In the genomic region with DNA sequence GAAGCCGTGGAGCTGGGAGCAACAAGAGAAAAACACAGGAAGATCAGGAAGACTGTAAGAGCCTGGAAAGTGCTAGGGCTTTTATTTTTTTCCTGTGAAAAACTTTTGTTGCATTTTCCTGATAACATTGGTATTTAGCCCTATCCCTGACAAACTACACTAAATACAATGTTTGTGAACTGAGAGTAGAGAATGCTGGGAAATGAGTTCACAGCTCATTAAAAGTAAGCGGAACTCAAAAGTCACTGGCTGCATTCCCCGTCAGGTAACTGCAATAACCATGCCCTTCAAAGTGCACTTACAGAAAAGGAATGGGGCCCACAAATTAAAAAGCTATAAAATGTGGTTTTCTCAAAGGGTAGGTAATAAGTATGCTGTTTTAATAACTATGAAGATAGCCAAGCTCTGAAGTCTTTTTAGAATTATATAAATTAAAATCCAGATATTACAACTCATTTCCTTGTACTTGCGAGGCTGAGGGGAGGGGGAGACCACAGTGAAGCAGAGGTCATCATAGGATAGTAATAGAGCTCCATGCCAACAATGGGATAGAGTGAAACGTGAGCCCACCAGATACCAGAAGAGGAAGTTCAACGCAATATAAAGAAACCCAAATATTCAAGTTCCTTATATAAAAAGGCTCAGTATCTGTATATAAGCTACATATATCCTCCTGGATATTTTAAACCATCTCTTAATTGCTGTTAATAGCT, we compare ENCODE assay signal across 37 mouse cellular contexts. TPM values are rescaled to one million over a fixed set of nuclear protein-coding genes. Genes with fewer than 3 reads are reported as not detected.
A peak's percentile ranks its signal among the peaks of the same experiment; 100 is the strongest.
DNase-seq lines count a peak whose midpoint lies in the region; ATAC-seq and TF ChIP-seq lines count a peak whose summit lies in the region.
"Had no signal": no experiment of that assay in that cellular context is flagged by ENCODE, and none has a peak within 500 bp of the region (broad histone marks: within the 10 kb centered on the region; RNA-seq: fewer than 3 reads in every experiment).

No protein-coding gene starts in this region.

- intact Hi-C loops in heart, postnatal 10 days (cut with DNase I): no loop called here

- no peak for TF ChIP-seq POLR2A in MEL (IDR thresholded peaks at IDR 0.05; ENCODE audit: control insufficient read depth in 1 of 2, insufficient read depth in 1 of 2, low read depth in 1 of 2, low read length in 2 of 2, poor library complexity in 1 of 2)

- H3K36me3 ChIP-seq in heart, postnatal 0 days (replicated peaks; ENCODE audit: control insufficient read depth, insufficient read depth, low read length): no peaks in the 10 kb centered on the region
- peaks cover 38% of the 10 kb centered on the region for H3K36me3 ChIP-seq in kidney, embryonic 15.5 days
- H3K36me3 ChIP-seq in MEL (ENCODE audit: control insufficient read depth in 1 of 2, insufficient read depth in 2 of 2, low read length in 2 of 2): peaks cover 34 to 85% of the 10 kb centered on the region in 2 experiments

- H3K9me3 ChIP-seq in heart, postnatal 0 days (replicated peaks; ENCODE audit: control insufficient read depth, low read length): no peaks in the 10 kb centered on the region
- no peaks in the 10 kb centered on the region for H3K9me3 ChIP-seq in kidney, embryonic 15.5 days (replicated peaks)
- H3K9me3 ChIP-seq in MEL (replicated peaks; ENCODE audit: insufficient read depth, low read length): no peaks in the 10 kb centered on the region
- H3K9me3 ChIP-seq: embryonic facial prominence, embryonic 10.5 days; embryonic facial prominence, embryonic 13.5 days; forebrain, embryonic 13.5 days; heart, embryonic 10.5 days; heart, embryonic 13.5 days; hindbrain, embryonic 10.5 days had no signal

- no peak for TF ChIP-seq EP300 in heart, postnatal 0 days (IDR thresholded peaks at IDR 0.05; ENCODE audit: low read depth)
- peak; percentile 82 to 85 for TF ChIP-seq EP300 in MEL (IDR thresholded peaks at IDR 0.05; ENCODE audit: low read depth in 1 of 2, low read length in 2 of 2)

- no peak for TF ChIP-seq CTCF in heart, postnatal 0 days (IDR thresholded peaks at IDR 0.05; ENCODE audit: low read depth)
- TF ChIP-seq CTCF in MEL (IDR thresholded peaks at IDR 0.05 in 2 of 3, conservative IDR thresholded peaks at IDR 0.05 in 1 of 3; ENCODE audit: control insufficient read depth in 1 of 3, insufficient read depth in 1 of 3, low read depth in 2 of 3, low read length in 3 of 3, poor library complexity in 1 of 3, severe bottlenecking in 1 of 3): no peak

- no peak overlapping the region for H3K4me3 ChIP-seq in heart, postnatal 0 days (ENCODE audit: low read depth, low read length)
- no peak overlapping the region for H3K4me3 ChIP-seq in kidney, embryonic 15.5 days (replicated peaks)
- H3K4me3 ChIP-seq in MEL (ENCODE audit: control insufficient read depth in 1 of 2, insufficient read depth in 1 of 2, low read depth in 2 of 2, low read length in 2 of 2): peak overlapping the region in 1 of 2 experiments; percentile 0; a peak in 1 of 4 replicates
- H3K4me3 ChIP-seq: embryonic facial prominence, embryonic 10.5 days; embryonic facial prominence, embryonic 13.5 days; erythroblast, embryonic 14.5 days; forebrain, embryonic 10.5 days; forebrain, embryonic 13.5 days; heart, adult 2 months; heart, embryonic 10.5 days; heart, embryonic 13.5 days; hindbrain, embryonic 10.5 days had no signal

- H3K27ac ChIP-seq in heart, postnatal 0 days (ENCODE audit: low read depth): 0 out of 2 replicates have a peak overlapping the region, but pooled peaks have one; percentile 4
- no peak overlapping the region for H3K27ac ChIP-seq in kidney, embryonic 15.5 days
- H3K27ac ChIP-seq in MEL (ENCODE audit: control insufficient read depth, low read depth, low read length): peak overlapping the region; percentile 77
- H3K27ac ChIP-seq: embryonic facial prominence, embryonic 10.5 days; embryonic facial prominence, embryonic 13.5 days; forebrain, embryonic 10.5 days; forebrain, embryonic 13.5 days; heart, adult 2 months; heart, embryonic 10.5 days; heart, embryonic 13.5 days; hindbrain, embryonic 10.5 days; hindbrain, embryonic 14.5 days; hindbrain, postnatal 0 days had no signal

- TF ChIP-seq RAD21 in MEL (IDR thresholded peaks at IDR 0.05; ENCODE audit: low read depth, low read length): no peak

- H3K79me2 ChIP-seq in MEL (ENCODE audit: control insufficient read depth, insufficient read depth, low read length, poor library complexity): peaks cover 85% of the 10 kb centered on the region

- H3K4me1 ChIP-seq in heart, postnatal 0 days (ENCODE audit: control insufficient read depth, insufficient read depth): peaks cover 40% of the 10 kb centered on the region
- H3K4me1 ChIP-seq in kidney, embryonic 15.5 days: peaks cover 31% of the 10 kb centered on the region
- peaks cover 49 to 54% of the 10 kb centered on the region in 2 experiments for H3K4me1 ChIP-seq in MEL (ENCODE audit: control insufficient read depth in 1 of 2, insufficient read depth in 2 of 2, low read length in 2 of 2)

- ATAC-seq in heart, postnatal 0 days (ENCODE audit: insufficient read depth, low read depth): no peak
- ATAC-seq in kidney, embryonic 15.5 days (replicated peaks; ENCODE audit: low FRiP score): no peak
- ATAC-seq in granulocyte monocyte progenitor cell, adult 5-6 weeks (replicated peaks; ENCODE audit: poor library complexity, severe bottlenecking): peak; percentile 67
- ATAC-seq: CD4-positive, CD25-positive, alpha-beta regulatory T cell, adult 4 months; forebrain, embryonic 13.5 days; forebrain, embryonic 16.5 days; hindbrain, postnatal 0 days; inflammation-experienced regulatory T-cells, adult 6 months; intestine, embryonic 16.5 days; Patski had no signal

- no peak overlapping the region for H3K9ac ChIP-seq in heart, postnatal 0 days (replicated peaks; ENCODE audit: low read depth, low read length)
- H3K9ac ChIP-seq in kidney, embryonic 15.5 days: no peak overlapping the region
- peak overlapping the region; percentile 40 for H3K9ac ChIP-seq in MEL (ENCODE audit: control insufficient read depth, low read depth, low read length, poor library complexity, severe bottlenecking)
- H3K9ac ChIP-seq: embryonic facial prominence, embryonic 13.5 days; forebrain, embryonic 13.5 days; heart, embryonic 13.5 days; hindbrain, embryonic 14.5 days had no signal

- no peaks in the 10 kb centered on the region for H3K27me3 ChIP-seq in heart, postnatal 0 days (ENCODE audit: control insufficient read depth, insufficient read depth, low read length)
- H3K27me3 ChIP-seq in kidney, embryonic 15.5 days: no peaks in the 10 kb centered on the region
- H3K27me3 ChIP-seq in MEL (ENCODE audit: control insufficient read depth in 1 of 2, insufficient read depth in 2 of 2, low read length in 2 of 2): no peaks in the 10 kb centered on the region
- H3K27me3 ChIP-seq: embryonic facial prominence, embryonic 13.5 days; forebrain, embryonic 13.5 days; heart, embryonic 13.5 days; Patski had no signal

- H3K4me2 ChIP-seq in heart, postnatal 0 days (ENCODE audit: low read depth, low read length): no peak overlapping the region
- no peak overlapping the region for H3K4me2 ChIP-seq in kidney, embryonic 15.5 days
- H3K4me2 ChIP-seq: embryonic facial prominence, embryonic 13.5 days; forebrain, embryonic 13.5 days; heart, embryonic 13.5 days; hindbrain, embryonic 14.5 days had no signal

- no peak for DNase-seq in heart, postnatal 0 days (ENCODE audit: low spot score)
- no peak for DNase-seq in heart, postnatal 10 days
- DNase-seq in kidney, adult 9 months: peak; percentile 53
- peak; percentile 89 for DNase-seq in MEL (ENCODE audit: low read depth, low spot score)
- no peak for DNase-seq in adrenal gland, postnatal 36 days
- DNase-seq: adrenal gland, postnatal 10 days; cerebellum, adult 11 months; cerebellum, adult 2 months; cerebellum, adult 9-11 months; cerebellum, postnatal 25 days; embryo, embryonic 11 days; gastrocnemius, postnatal 25 days; heart, adult 2 months; heart, postnatal 36 days had no signal

- 56% methylated on average over 6 of the region's 6 CpGs for WGBS in heart, postnatal 0 days
- 50% methylated on average over 6 of the region's 6 CpGs for WGBS in kidney, embryonic 15.5 days

RNA-seq across cellular contexts. Expression of a gene that starts 6.0 kb away (rescaled TPM):
- total RNA-seq in heart, postnatal 0 days (2014; rRNA removed; ENCODE audit: low replicate concordance): 173 and 191 TPM in 2 replicates
- 168 and 171 TPM in 2 replicates for polyA plus RNA-seq in heart, postnatal 0 days (2015; fragmentation: Nextera tagmentation; extraction: Ambion mirVana)
- 100 to 1,000 TPM; 166 to 168 TPM for total RNA-seq in heart, postnatal 10 days (2021)
- polyA plus RNA-seq in kidney, embryonic 15.5 days (2015; fragmentation: Nextera tagmentation; extraction: Ambion mirVana): 316 and 330 TPM in 2 replicates
- total RNA-seq in MEL (2012; rRNA removed): 434 TPM in 2 replicates
- polyA plus RNA-seq in MEL (2012; ENCODE audit: insufficient read depth in 1 of 2, insufficient read length in 2 of 2, low read depth in 1 of 2, low replicate concordance in 2 of 2, missing spikeins in 1 of 2): 100 to 1,000 TPM; 222 to 266 TPM
- total RNA-seq in granulocyte monocyte progenitor cell, adult 5-6 weeks (2014; fragmentation: Nextera tagmentation): 266 and 303 TPM in 2 replicates
- total RNA-seq in granulocyte monocyte progenitor cell, adult 5-6 weeks (2017): 463 and 482 TPM in 2 replicates
- 100 to 1,000 TPM; 174 to 239 TPM for total RNA-seq in adrenal gland, postnatal 36 days (2021)

RNA-seq across cellular contexts. Expression of a gene that starts 6.3 kb away (rescaled TPM):
- 15.7 and 16.2 TPM in 2 replicates for total RNA-seq in heart, postnatal 0 days (2014; rRNA removed; ENCODE audit: low replicate concordance)
- polyA plus RNA-seq in heart, postnatal 0 days (2015; fragmentation: Nextera tagmentation; extraction: Ambion mirVana): 20.2 and 24.2 TPM in 2 replicates
- 10 to 100 TPM; 14.6 to 15.9 TPM for total RNA-seq in heart, postnatal 10 days (2021)
- polyA plus RNA-seq in kidney, embryonic 15.5 days (2015; fragmentation: Nextera tagmentation; extraction: Ambion mirVana): 40.1 and 43.6 TPM in 2 replicates
- total RNA-seq in MEL (2012; rRNA removed): 153 and 180 TPM in 2 replicates
- 100 to 1,000 TPM; 103 to 110 TPM for polyA plus RNA-seq in MEL (2012; ENCODE audit: insufficient read depth in 1 of 2, insufficient read length in 2 of 2, low read depth in 1 of 2, low replicate concordance in 2 of 2, missing spikeins in 1 of 2)
- total RNA-seq in granulocyte monocyte progenitor cell, adult 5-6 weeks (2014; fragmentation: Nextera tagmentation): 45.5 and 46.1 TPM in 2 replicates
- 73.6 and 87.8 TPM in 2 replicates for total RNA-seq in granulocyte monocyte progenitor cell, adult 5-6 weeks (2017)
- total RNA-seq in adrenal gland, postnatal 36 days (2021): 10 to 100 TPM; 17.9 to 24.7 TPM

RNA-seq across cellular contexts. Expression of a gene that starts 29.4 kb away (rescaled TPM):
- total RNA-seq in heart, postnatal 0 days (2014; rRNA removed; ENCODE audit: low replicate concordance): 21.8 and 37.8 TPM in 2 replicates
- 32.2 and 36.3 TPM in 2 replicates for polyA plus RNA-seq in heart, postnatal 0 days (2015; fragmentation: Nextera tagmentation; extraction: Ambion mirVana)
- 10 to 100 TPM; 74.0 to 75.6 TPM for total RNA-seq in heart, postnatal 10 days (2021)
- 95.2 and 98.1 TPM in 2 replicates for polyA plus RNA-seq in kidney, embryonic 15.5 days (2015; fragmentation: Nextera tagmentation; extraction: Ambion mirVana)
- 76.7 and 87.1 TPM in 2 replicates for total RNA-seq in MEL (2012; rRNA removed)
- polyA plus RNA-seq in MEL (2012; ENCODE audit: insufficient read depth in 1 of 2, insufficient read length in 2 of 2, low read depth in 1 of 2, low replicate concordance in 2 of 2, missing spikeins in 1 of 2): 100 to 1,000 TPM; 140 to 231 TPM
- 188 and 189 TPM in 2 replicates for total RNA-seq in granulocyte monocyte progenitor cell, adult 5-6 weeks (2014; fragmentation: Nextera tagmentation)
- total RNA-seq in granulocyte monocyte progenitor cell, adult 5-6 weeks (2017): 145 and 146 TPM in 2 replicates
- 100 to 1,000 TPM; 151 to 162 TPM for total RNA-seq in adrenal gland, postnatal 36 days (2021)

RNA-seq across cellular contexts. Expression of a gene that starts 39.8 kb away (rescaled TPM):
- 12.1 and 16.4 TPM in 2 replicates for total RNA-seq in heart, postnatal 0 days (2014; rRNA removed; ENCODE audit: low replicate concordance)
- 8.7 and 9.6 TPM in 2 replicates for polyA plus RNA-seq in heart, postnatal 0 days (2015; fragmentation: Nextera tagmentation; extraction: Ambion mirVana)
- 10 to 100 TPM; 10.1 to 14.4 TPM for total RNA-seq in heart, postnatal 10 days (2021)
- 16.8 and 18.1 TPM in 2 replicates for polyA plus RNA-seq in kidney, embryonic 15.5 days (2015; fragmentation: Nextera tagmentation; extraction: Ambion mirVana)
- total RNA-seq in MEL (2012; rRNA removed): 23.4 and 26.5 TPM in 2 replicates
- 10 to 100 TPM in 1 of 2 experiments, not detected in 1; 20.7 TPM for polyA plus RNA-seq in MEL (2012; ENCODE audit: insufficient read depth in 1 of 2, insufficient read length in 2 of 2, low read depth in 1 of 2, low replicate concordance in 2 of 2, missing spikeins in 1 of 2)
- 18.1 and 33.9 TPM in 2 replicates for total RNA-seq in granulocyte monocyte progenitor cell, adult 5-6 weeks (2014; fragmentation: Nextera tagmentation)
- 21.9 and 38.7 TPM in 2 replicates for total RNA-seq in granulocyte monocyte progenitor cell, adult 5-6 weeks (2017)
- 10 to 100 TPM; 14.7 to 16.6 TPM for total RNA-seq in adrenal gland, postnatal 36 days (2021)

RNA-seq across cellular contexts. Expression of a gene that starts 58.7 kb away (rescaled TPM):
- not detected in 2 replicates for total RNA-seq in heart, postnatal 0 days (2014; rRNA removed; ENCODE audit: low replicate concordance)
- polyA plus RNA-seq in heart, postnatal 0 days (2015; fragmentation: Nextera tagmentation; extraction: Ambion mirVana): not detected in 2 replicates
- not detected for total RNA-seq in heart, postnatal 10 days (2021)
- polyA plus RNA-seq in kidney, embryonic 15.5 days (2015; fragmentation: Nextera tagmentation; extraction: Ambion mirVana): 0.44 TPM in 1 of 2 replicates, not detected in the other
- total RNA-seq in MEL (2012; rRNA removed): 0.85 and 1.7 TPM in 2 replicates
- 1 to 10 TPM in 1 of 2 experiments, not detected in 1; 1.6 TPM for polyA plus RNA-seq in MEL (2012; ENCODE audit: insufficient read depth in 1 of 2, insufficient read length in 2 of 2, low read depth in 1 of 2, low replicate concordance in 2 of 2, missing spikeins in 1 of 2)
- total RNA-seq in granulocyte monocyte progenitor cell, adult 5-6 weeks (2014; fragmentation: Nextera tagmentation): 2.3 TPM in 1 of 2 replicates, not detected in the other
- total RNA-seq in granulocyte monocyte progenitor cell, adult 5-6 weeks (2017): not detected in 2 replicates
- not detected for total RNA-seq in adrenal gland, postnatal 36 days (2021)
- total RNA-seq: adrenal gland, adult 18-20 months; adrenal gland, postnatal 4 days; gastrocnemius, adult 18-20 months; gastrocnemius, postnatal 25 days; heart, adult 2 months; heart, postnatal 36 days; hindbrain, postnatal 0 days had no signal
- polyA plus RNA-seq: C2C12; CD4-positive, CD25-positive, alpha-beta regulatory T cell, adult 4 months; cortical plate, adult 2 months; embryonic facial prominence, embryonic 13.5 days; erythroblast, embryonic 14.5 days; forebrain, embryonic 10.5 days; forebrain, embryonic 13.5 days; forebrain, embryonic 16.5 days; heart, adult 2 months; heart, embryonic 13.5 days; heart, embryonic 16.5 days; hindbrain, embryonic 10.5 days; hindbrain, embryonic 14.5 days; hindbrain, postnatal 0 days; inflammation-experienced regulatory T-cells, adult 6 months; intestine, embryonic 16.5 days had no signal

Comparison
In these comparisons a context has a peak if more than half of its experiments do, and no peak if none do; other contexts are left out.
1. DNase-seq: peak in kidney, adult 9 months (single experiment) and MEL (single experiment); none in heart, postnatal 0 days (single experiment), heart, postnatal 10 days (0 of 2) and adrenal gland, postnatal 36 days (0 of 2).